Mouse (Mus musculus): ENCODE measurements around the gene Diaph3.

Diaph3 gene

GRCm38 (mm10) chr14:86847154-86847810 is 293.8 kb downstream of the Diaph3 start:
- no peak for DNase-seq (ENCODE audit: low spot score in 2 of 2)

- no peak for DNase-seq (ENCODE audit: low spot score in 2 of 2)
Observed at GRCm38 (mm10) chr14:86844075-86844474, 297.0 kb downstream of the Diaph3 start.

GRCm38 (mm10) chr14:86837642-86838041 is 303.4 kb downstream of the Diaph3 start:
- DNase-seq (ENCODE audit: low spot score in 2 of 2) = no peak

GRCm38 (mm10) chr14:86834851-86835250 is 306.2 kb downstream of the Diaph3 start:
- no peak for DNase-seq (ENCODE audit: low spot score in 2 of 2)

GRCm38 (mm10) chr14:86834269-86834668 is 306.8 kb downstream of the Diaph3 start:
- no peak for DNase-seq (ENCODE audit: low spot score in 2 of 2)

GRCm38 (mm10) chr14:86833003-86833402 is 308.0 kb downstream of the Diaph3 start:
- no peak for DNase-seq (ENCODE audit: low spot score in 2 of 2)

- no peak for DNase-seq (ENCODE audit: low spot score in 2 of 2)
Observed at GRCm38 (mm10) chr14:86816246-86816645, 324.8 kb downstream of the Diaph3 start.

- no peak for DNase-seq (ENCODE audit: low spot score in 2 of 2)
Observed at GRCm38 (mm10) chr14:86788880-86789641, 352.0 kb downstream of the Diaph3 start.

- no peak for DNase-seq (ENCODE audit: low spot score in 2 of 2)
Observed at GRCm38 (mm10) chr14:86786866-86787265, 354.2 kb downstream of the Diaph3 start.

GRCm38 (mm10) chr14:86781553-86782273 is 359.3 kb downstream of the Diaph3 start:
- no peak for DNase-seq (ENCODE audit: low spot score in 2 of 2)

- DNase-seq (ENCODE audit: low spot score in 2 of 2) = no peak
Observed at GRCm38 (mm10) chr14:86773311-86773710, 367.7 kb downstream of the Diaph3 start.

GRCm38 (mm10) chr14:86772176-86773150 is 368.6 kb downstream of the Diaph3 start:
- DNase-seq (ENCODE audit: low spot score in 2 of 2) = no peak

GRCm38 (mm10) chr14:86764286-86764685 is 376.7 kb downstream of the Diaph3 start:
- no peak for DNase-seq (ENCODE audit: low spot score in 2 of 2)

- no peak for DNase-seq (ENCODE audit: low spot score in 2 of 2)
Observed at GRCm38 (mm10) chr14:86757604-86758520, 383.2 kb downstream of the Diaph3 start.

GRCm38 (mm10) chr14:86757132-86757531 is 383.9 kb downstream of the Diaph3 start:
- no peak for DNase-seq (ENCODE audit: low spot score in 2 of 2)

GRCm38 (mm10) chr14:86750351-86750750 is 390.7 kb downstream of the Diaph3 start:
- DNase-seq (ENCODE audit: low spot score in 2 of 2) = no peak

- DNase-seq (ENCODE audit: low spot score in 2 of 2) = no peak
Observed at GRCm38 (mm10) chr14:86749425-86749824, 391.6 kb downstream of the Diaph3 start.

GRCm38 (mm10) chr14:86748876-86749275 is 392.2 kb downstream of the Diaph3 start:
- DNase-seq (ENCODE audit: low spot score in 2 of 2) = no peak

GRCm38 (mm10) chr14:86744523-86744922 is 396.5 kb downstream of the Diaph3 start:
- DNase-seq (ENCODE audit: low spot score in 2 of 2) = no peak

GRCm38 (mm10) chr14:86741855-86742531 is 399.0 kb downstream of the Diaph3 start:
- no peak for DNase-seq (ENCODE audit: low spot score in 2 of 2)
